Mouse (Mus musculus): ENCODE data around the gene Aox4. TPM values are rescaled to one million over a fixed set of nuclear protein-coding genes. Genes with fewer than 3 reads are reported as not detected.

The Aox4 gene
- total and polyA plus RNA-seq, 3 experiments, result 0.05 to 0.27 TPM; not detected in 1

DNA sequence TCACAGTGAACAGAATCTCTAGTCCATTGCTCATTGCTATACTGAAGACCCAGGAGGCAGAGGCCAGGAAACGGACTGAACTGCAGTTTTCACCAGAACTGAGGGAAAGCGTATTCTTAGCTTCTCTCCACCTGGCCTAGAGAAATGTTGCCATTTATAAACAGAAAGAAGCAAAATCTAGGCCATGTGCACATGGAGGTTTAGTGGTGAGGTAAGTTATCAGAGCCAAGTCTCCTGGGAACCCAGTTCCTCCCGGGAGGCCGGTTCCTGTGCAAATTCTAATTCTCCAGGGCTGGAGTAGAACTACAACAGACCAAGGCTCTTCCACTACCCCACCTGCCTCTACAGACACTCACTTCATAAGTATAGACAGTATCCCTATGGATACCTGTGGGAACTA lies 19.6 kb downstream of the Aox4 start:
- no peaks in the 10 kb centered on the region for H3K79me2 ChIP-seq (replicated peaks; ENCODE audit: control insufficient read depth, extremely low read depth, insufficient read depth, poor library complexity, severe bottlenecking)
- H3K9me3 ChIP-seq (replicated peaks; ENCODE audit: low read length), result no peaks in the 10 kb centered on the region
- peaks cover 3 to 8% of the 10 kb centered on the region in 2 experiments for H3K4me1 ChIP-seq (ENCODE audit: control insufficient read depth in 1 of 2, insufficient read depth in 2 of 2)
- no peak for DNase-seq (ENCODE audit: extremely low read depth)
- no peak overlapping the region for H3K9ac ChIP-seq (ENCODE audit: insufficient read depth, low read depth)
- in situ Hi-C loops (cut with MboI; ENCODE audit: low pct_ligation_motif_present, low pct_unique_long_range_greater_than_20kb, low sequenced_read_pairs) (no loop called here), dilution Hi-C loops (cut with MboI; ENCODE audit: extremely low pct_ligation_motif_present, extremely low pct_unique_long_range_greater_than_20kb, low sequenced_read_pairs) (no loop called here)
- H3K4me3 ChIP-seq (replicated peaks in 1 of 3; ENCODE audit: low read depth in 2 of 3, low read length in 2 of 3, poor library complexity in 1 of 3), result no peak overlapping the region
- peaks cover 1% of the 10 kb centered on the region for H3K27me3 ChIP-seq (replicated peaks)
- no peak overlapping the region for H3K27ac ChIP-seq (ENCODE audit: insufficient read depth, low read depth)
- H3K4me2 ChIP-seq (ENCODE audit: insufficient read depth, low read depth, poor library complexity, severe bottlenecking), result no peak overlapping the region
- H3K36me3 ChIP-seq (replicated peaks in 1 of 2; ENCODE audit: control insufficient read depth in 1 of 2, insufficient read depth in 1 of 2, low read length in 1 of 2), result no peaks in the 10 kb centered on the region
- TF ChIP-seq MAZ (IDR thresholded peaks at IDR 0.05; ENCODE audit: low read depth, low read length), result no peak
- TF ChIP-seq CTCF (conservative IDR thresholded peaks at IDR 0.05 in 1 of 2, IDR thresholded peaks at IDR 0.05 in 1 of 2; ENCODE audit: low read depth in 2 of 2, low read length in 2 of 2), result no peak
- no peak for TF ChIP-seq BHLHE40 (IDR thresholded peaks at IDR 0.05; ENCODE audit: low read depth, low read length)
- TF ChIP-seq USF1 (IDR thresholded peaks at IDR 0.05; ENCODE audit: low read depth, low read length), result no peak
- TF ChIP-seq MEF2A (IDR thresholded peaks at IDR 0.05; ENCODE audit: borderline replicate concordance, low read depth, low read length), result no peak
- no peak for TF ChIP-seq MXI1 (IDR thresholded peaks at IDR 0.05; ENCODE audit: low read depth, low read length)
- no peak for TF ChIP-seq ELF1 (IDR thresholded peaks at IDR 0.05; ENCODE audit: low read depth, low read length)
- TF ChIP-seq CHD2 (IDR thresholded peaks at IDR 0.05; ENCODE audit: low read length), result no peak
- no peak for TF ChIP-seq JUND (conservative IDR thresholded peaks at IDR 0.05; ENCODE audit: low read depth, low read length)
- TF ChIP-seq ZNF384 (IDR thresholded peaks at IDR 0.05; ENCODE audit: low read depth, low read length), result no peak

DNA sequence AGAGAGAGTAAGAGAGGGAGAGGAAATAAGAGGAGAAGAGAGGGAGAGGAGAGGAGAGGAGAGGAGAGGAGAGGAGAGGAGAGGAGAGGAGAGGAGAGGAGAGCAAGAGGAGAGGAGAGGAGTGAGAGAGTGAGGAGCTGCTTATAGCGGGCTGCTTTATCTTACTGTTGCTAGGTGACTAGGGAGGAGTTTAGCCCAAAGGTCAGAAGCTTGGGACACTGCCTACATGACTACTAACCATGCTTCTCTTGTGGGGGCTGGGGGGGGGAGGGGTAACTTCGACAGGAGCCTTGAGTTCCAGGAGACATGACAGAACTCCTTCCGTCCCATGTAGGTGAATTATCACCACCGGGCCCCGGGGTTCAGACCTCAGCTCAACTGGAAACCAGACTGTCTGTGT lies 20.3 kb downstream of the Aox4 start:
- H3K9ac ChIP-seq (ENCODE audit: insufficient read depth, low read depth), result no peak overlapping the region
- dilution Hi-C loops (cut with MboI; ENCODE audit: extremely low pct_ligation_motif_present, extremely low pct_unique_long_range_greater_than_20kb, low sequenced_read_pairs) (no loop called here), in situ Hi-C loops (cut with MboI; ENCODE audit: low pct_ligation_motif_present, low pct_unique_long_range_greater_than_20kb, low sequenced_read_pairs) (no loop called here)
- TF ChIP-seq E2F4 (IDR thresholded peaks at IDR 0.05; ENCODE audit: insufficient replicate concordance, low read depth, low read length) (no peak), POLR2AphosphoS2 (IDR thresholded peaks at IDR 0.05; ENCODE audit: low read depth, low read length) (no peak), NRF1 (IDR thresholded peaks at IDR 0.05; ENCODE audit: low read depth, low read length) (no peak), ELF1 (IDR thresholded peaks at IDR 0.05; ENCODE audit: low read depth, low read length) (no peak), HCFC1 (IDR thresholded peaks at IDR 0.05; ENCODE audit: low read depth, low read length) (no peak), RCOR1 (conservative IDR thresholded peaks at IDR 0.05; ENCODE audit: low read depth, low read length) (no peak), TCF12 (IDR thresholded peaks at IDR 0.05; ENCODE audit: low read depth, low read length) (no peak), JUN (IDR thresholded peaks at IDR 0.05; ENCODE audit: insufficient read depth, low read depth, low read length) (no peak), MYC (IDR thresholded peaks at IDR 0.05; ENCODE audit: low read depth, low read length) (no peak), USF1 (IDR thresholded peaks at IDR 0.05; ENCODE audit: low read depth, low read length) (no peak), PAX5 (IDR thresholded peaks at IDR 0.05; ENCODE audit: low read length) (no peak), POLR2A (IDR thresholded peaks at IDR 0.05; ENCODE audit: low read depth, low read length) (no peak), EP300 (IDR thresholded peaks at IDR 0.05; ENCODE audit: low read length) (no peak)
- DNase-seq (ENCODE audit: extremely low read depth), result no peak
- H3K36me3 ChIP-seq (replicated peaks in 1 of 2; ENCODE audit: control insufficient read depth in 1 of 2, insufficient read depth in 1 of 2, low read length in 1 of 2), result no peaks in the 10 kb centered on the region
- no peak overlapping the region for H3K27ac ChIP-seq (ENCODE audit: insufficient read depth, low read depth)
- H3K4me1 ChIP-seq (ENCODE audit: control insufficient read depth in 1 of 2, insufficient read depth in 2 of 2), result peaks cover 3 to 8% of the 10 kb centered on the region in 2 experiments
- peaks cover 1% of the 10 kb centered on the region for H3K27me3 ChIP-seq (replicated peaks)
- no peaks in the 10 kb centered on the region for H3K79me2 ChIP-seq (replicated peaks; ENCODE audit: control insufficient read depth, extremely low read depth, insufficient read depth, poor library complexity, severe bottlenecking)
- no peak overlapping the region for H3K4me2 ChIP-seq (ENCODE audit: insufficient read depth, low read depth, poor library complexity, severe bottlenecking)
- H3K4me3 ChIP-seq (replicated peaks in 1 of 3; ENCODE audit: low read depth in 2 of 3, low read length in 2 of 3, poor library complexity in 1 of 3), result no peak overlapping the region
- no peaks in the 10 kb centered on the region for H3K9me3 ChIP-seq (replicated peaks; ENCODE audit: low read length)

Measured in CH12.LX (cell line).